Mouse (Mus musculus): ENCODE results near the gene Mical2.

Gene Mical2

GRCm38 (mm10) chr7:112455566-112456110, 230.0 kb downstream of the Mical2 start:
- DNase-seq (ENCODE audit: low spot score): no peak

GRCm38 (mm10) chr7:112457373-112457772, 231.7 kb downstream of the Mical2 start:
- no peak for DNase-seq (ENCODE audit: low spot score)

- DNase-seq (ENCODE audit: low spot score): no peak
These were observed 232.3 kb downstream of the Mical2 start for GRCm38 (mm10) chr7:112457920-112458319.

- peak; percentile 34 for DNase-seq (ENCODE audit: low spot score)
These were observed 232.8 kb downstream of the Mical2 start for GRCm38 (mm10) chr7:112458440-112458839.

Measured in ovary, adult 18-20 months (tissue).